Mouse (Mus musculus): Measurements from ENCODE around the gene Gnao1. TPM values are rescaled to one million over a fixed set of nuclear protein-coding genes. Genes with fewer than 3 reads are reported as not detected.

The Gnao1 gene
- polyA plus RNA-seq, 1 experiment from 2014 or later, result 0.74 TPM

DNA sequence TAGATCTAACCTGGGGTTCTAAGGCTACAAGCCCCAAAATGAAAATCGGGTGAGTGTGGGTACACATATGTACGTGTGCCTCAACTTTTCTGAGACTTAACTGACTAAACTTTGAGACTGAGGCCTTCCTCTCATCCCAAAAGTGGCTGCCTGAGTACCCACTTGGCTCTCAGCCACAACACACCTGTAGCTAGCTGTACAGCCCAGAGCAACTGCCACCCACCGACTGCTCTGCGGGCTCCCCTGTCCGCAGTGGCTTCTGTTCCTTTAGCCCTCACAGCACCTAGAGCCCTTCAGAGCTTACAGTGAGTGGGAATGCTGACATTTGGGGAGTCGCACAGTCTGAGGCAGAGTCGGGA is 110.8 kb downstream of the Gnao1 start:
- no peak overlapping the region for H3K4me2 ChIP-seq
- H3K9ac ChIP-seq, result no peak overlapping the region
- no peaks in the 10 kb centered on the region for H3K36me3 ChIP-seq (replicated peaks)
- H3K9me3 ChIP-seq (replicated peaks), result no peaks in the 10 kb centered on the region
- no peak for ATAC-seq (ENCODE audit: insufficient read depth)
- WGBS (ENCODE audit: insufficient replicate concordance), result 79% methylated on average over 7 of the region's 7 CpGs
- peaks cover 6% of the 10 kb centered on the region; the same call in 1 of the 2 replicates for H3K4me1 ChIP-seq (replicated peaks)
- H3K27ac ChIP-seq (replicated peaks), result no peak overlapping the region
- H3K4me3 ChIP-seq (replicated peaks), result no peak overlapping the region
- no peaks in the 10 kb centered on the region for H3K27me3 ChIP-seq

DNA sequence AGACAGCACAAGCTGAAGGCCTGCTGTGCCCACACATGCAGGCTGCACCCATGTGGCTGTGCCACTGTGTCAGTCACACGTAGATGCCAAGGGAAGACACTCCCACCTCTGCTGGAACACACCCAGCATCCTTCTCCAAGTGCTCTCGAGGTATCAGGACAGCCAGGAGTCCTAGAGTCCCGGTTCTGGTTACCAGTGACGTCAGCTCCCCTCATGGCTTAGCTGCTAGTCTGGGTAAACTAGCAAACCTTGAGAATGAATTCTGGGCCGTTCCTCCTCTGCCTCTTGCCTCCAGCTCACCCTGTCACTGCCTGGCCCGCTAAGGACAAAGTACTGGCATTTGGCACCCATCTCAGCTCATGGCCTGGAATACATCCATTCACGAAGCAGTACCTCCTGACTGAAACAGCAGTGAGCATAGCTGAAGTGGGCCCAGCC is 114.2 kb downstream of the Gnao1 start:
- no peaks in the 10 kb centered on the region for H3K9me3 ChIP-seq (replicated peaks)
- no peak overlapping the region for H3K9ac ChIP-seq
- no peak for ATAC-seq (ENCODE audit: insufficient read depth)
- H3K27ac ChIP-seq (replicated peaks), result no peak overlapping the region
- no peaks in the 10 kb centered on the region for H3K36me3 ChIP-seq (replicated peaks)
- no peaks in the 10 kb centered on the region for H3K27me3 ChIP-seq
- no peak overlapping the region for H3K4me2 ChIP-seq
- no peaks in the 10 kb centered on the region for H3K4me1 ChIP-seq (replicated peaks)
- 58% methylated on average over 7 of the region's 7 CpGs for WGBS (ENCODE audit: insufficient replicate concordance)
- no peak overlapping the region for H3K4me3 ChIP-seq (replicated peaks)

DNA sequence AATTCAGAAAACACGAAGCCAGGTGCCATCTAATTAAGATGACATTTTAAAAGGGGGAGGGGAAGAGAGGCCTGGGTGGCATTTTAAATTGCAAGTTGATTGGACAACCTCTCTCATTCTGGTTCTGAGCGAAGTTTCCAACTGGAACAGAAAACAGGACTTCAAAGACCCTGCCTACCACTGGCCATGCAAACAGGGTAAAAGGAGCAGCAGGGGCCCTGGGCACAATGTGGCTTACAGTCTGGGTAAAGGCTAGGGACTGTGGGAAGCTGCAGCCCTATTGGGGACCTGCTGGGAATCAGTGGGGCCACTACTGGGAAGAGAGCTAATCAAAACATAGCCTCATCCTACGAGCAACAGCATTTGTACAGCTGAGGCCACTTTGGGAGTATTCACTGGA is 115.7 kb downstream of the Gnao1 start:
- no peaks in the 10 kb centered on the region for H3K4me1 ChIP-seq (replicated peaks)
- 34% methylated on average over 3 of the region's 3 CpGs for whole genome bisulfite sequencing (ENCODE audit: insufficient replicate concordance)
- ATAC-seq (ENCODE audit: insufficient read depth), result no peak

DNA sequence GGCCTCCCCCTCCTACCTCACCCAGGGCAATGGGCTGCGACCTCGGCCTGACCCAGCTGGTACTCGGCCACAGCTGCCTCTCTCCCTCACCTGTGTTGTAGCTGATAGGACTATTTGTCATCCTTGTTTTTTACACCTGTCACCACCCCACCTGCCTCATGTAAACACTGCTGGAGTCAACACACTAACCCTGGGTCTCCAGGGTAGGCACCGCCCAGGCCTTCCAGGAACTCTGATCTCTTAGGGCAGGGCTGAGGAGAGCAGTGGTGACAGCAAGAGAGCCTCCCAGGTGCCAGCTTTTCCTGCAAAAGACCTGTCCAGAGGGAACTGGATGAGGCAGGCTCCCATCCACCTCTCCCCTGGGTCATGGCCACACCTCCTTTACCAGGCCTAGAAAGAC is 119.5 kb downstream of the Gnao1 start:
- no peak overlapping the region for H3K4me2 ChIP-seq
- no peak overlapping the region for H3K9ac ChIP-seq
- H3K27ac ChIP-seq (replicated peaks), result no peak overlapping the region
- no peaks in the 10 kb centered on the region for H3K36me3 ChIP-seq (replicated peaks)
- no peaks in the 10 kb centered on the region for H3K9me3 ChIP-seq (replicated peaks)
- no peak for ATAC-seq (ENCODE audit: insufficient read depth)
- H3K4me3 ChIP-seq (replicated peaks), result no peak overlapping the region
- no peaks in the 10 kb centered on the region for H3K4me1 ChIP-seq (replicated peaks)
- no peaks in the 10 kb centered on the region for H3K27me3 ChIP-seq
- 60% methylated on average over 4 of the region's 4 CpGs for WGBS (ENCODE audit: insufficient replicate concordance)

More for the DNA sequence above, 115.7 kb downstream of the Gnao1 start:
- H3K4me2 ChIP-seq, result no peak overlapping the region
- H3K27ac ChIP-seq (replicated peaks), result no peak overlapping the region
- no peaks in the 10 kb centered on the region for H3K9me3 ChIP-seq (replicated peaks)
- H3K4me3 ChIP-seq (replicated peaks), result no peak overlapping the region
- no peaks in the 10 kb centered on the region for H3K36me3 ChIP-seq (replicated peaks)
- H3K27me3 ChIP-seq, result no peaks in the 10 kb centered on the region
- no peak overlapping the region for H3K9ac ChIP-seq

DNA sequence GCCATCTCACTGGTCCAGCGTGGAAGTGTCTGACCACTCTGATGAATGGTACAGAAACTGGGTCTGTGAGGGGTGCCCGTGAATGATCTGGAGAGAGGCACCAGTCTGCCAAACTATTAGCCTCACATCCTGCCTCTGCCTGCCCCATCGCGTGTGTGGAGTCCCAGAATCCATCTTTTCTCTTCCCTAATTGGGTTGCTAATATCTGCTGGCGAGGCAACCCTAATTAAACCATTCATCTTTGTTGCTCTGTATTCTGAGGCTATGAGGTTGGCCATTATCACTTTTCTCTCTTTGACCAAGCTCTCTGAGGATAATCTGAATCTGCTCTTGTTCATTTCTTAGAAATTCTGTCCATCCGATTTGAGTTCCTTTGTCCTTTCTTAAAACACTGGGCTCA is 121.6 kb downstream of the Gnao1 start:
- ATAC-seq (ENCODE audit: insufficient read depth), result no peak
- H3K9ac ChIP-seq, result no peak overlapping the region
- WGBS (ENCODE audit: insufficient replicate concordance), result 64% methylated on average over 6 of the region's 6 CpGs
- no peak overlapping the region for H3K4me3 ChIP-seq (replicated peaks)
- no peaks in the 10 kb centered on the region for H3K4me1 ChIP-seq (replicated peaks)
- H3K27ac ChIP-seq (replicated peaks), result no peak overlapping the region
- no peaks in the 10 kb centered on the region for H3K27me3 ChIP-seq
- no peak overlapping the region for H3K4me2 ChIP-seq
- H3K9me3 ChIP-seq (replicated peaks), result no peaks in the 10 kb centered on the region
- no peaks in the 10 kb centered on the region for H3K36me3 ChIP-seq (replicated peaks)

DNA sequence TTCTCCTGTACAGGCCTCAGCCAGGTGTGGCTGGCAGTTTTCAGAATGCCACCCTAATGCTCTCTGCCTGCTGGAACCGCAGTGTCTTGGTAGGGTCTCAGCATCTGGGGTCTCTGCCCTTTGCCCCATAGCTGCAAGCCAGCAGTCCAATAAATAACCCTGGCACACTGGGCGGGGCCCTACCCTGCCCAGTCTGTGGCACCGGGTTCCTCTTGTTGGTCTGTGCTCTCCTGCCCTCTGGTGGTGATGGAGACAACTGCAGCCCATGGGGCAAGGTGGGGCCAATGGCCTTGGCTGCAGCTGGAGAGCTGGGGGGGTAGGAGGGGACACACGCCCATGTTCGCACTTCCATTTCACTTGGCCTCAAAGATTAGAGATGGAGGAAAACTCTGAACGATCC is 123.1 kb downstream of the Gnao1 start:
- H3K4me1 ChIP-seq (replicated peaks), result no peaks in the 10 kb centered on the region
- H3K4me3 ChIP-seq (replicated peaks), result no peak overlapping the region
- no peaks in the 10 kb centered on the region for H3K27me3 ChIP-seq
- no peaks in the 10 kb centered on the region for H3K36me3 ChIP-seq (replicated peaks)
- H3K9ac ChIP-seq, result no peak overlapping the region
- H3K9me3 ChIP-seq (replicated peaks), result no peaks in the 10 kb centered on the region
- 12% methylated on average over 6 of the region's 6 CpGs for WGBS (ENCODE audit: insufficient replicate concordance)
- H3K4me2 ChIP-seq, result no peak overlapping the region
- no peak for ATAC-seq (ENCODE audit: insufficient read depth)
- no peak overlapping the region for H3K27ac ChIP-seq (replicated peaks)

DNA sequence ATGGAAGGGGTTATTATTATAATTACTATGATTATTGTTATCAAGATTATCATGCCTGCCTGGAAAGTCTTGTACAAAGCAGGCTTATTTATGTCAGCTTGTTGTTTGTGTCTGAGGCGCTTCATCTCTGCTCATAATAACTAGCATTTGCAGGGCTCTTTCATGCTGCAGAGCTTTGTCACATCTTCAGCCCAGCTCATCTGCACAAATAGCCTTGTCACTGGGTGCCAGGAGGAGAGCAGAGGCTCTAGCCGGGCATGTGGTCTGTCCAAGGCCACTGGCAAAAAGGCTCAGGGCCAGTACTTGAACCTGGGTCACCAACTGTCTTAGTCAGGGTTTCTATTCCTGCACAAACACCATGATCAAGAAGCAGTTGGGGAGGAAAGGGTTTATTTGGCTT is 123.5 kb downstream of the Gnao1 start:
- Histone ChIP-seq H3K27me3 (no peaks in the 10 kb centered on the region), H3K4me2 (no peak overlapping the region), H3K36me3 (replicated peaks) (no peaks in the 10 kb centered on the region), H3K9ac (no peak overlapping the region), H3K4me1 (replicated peaks) (no peaks in the 10 kb centered on the region), H3K27ac (replicated peaks) (no peak overlapping the region), H3K4me3 (replicated peaks) (no peak overlapping the region), H3K9me3 (replicated peaks) (no peaks in the 10 kb centered on the region)
- no peak for ATAC-seq (ENCODE audit: insufficient read depth)
- 47% methylated on average over 2 of the region's 2 CpGs for WGBS (ENCODE audit: insufficient replicate concordance)

DNA sequence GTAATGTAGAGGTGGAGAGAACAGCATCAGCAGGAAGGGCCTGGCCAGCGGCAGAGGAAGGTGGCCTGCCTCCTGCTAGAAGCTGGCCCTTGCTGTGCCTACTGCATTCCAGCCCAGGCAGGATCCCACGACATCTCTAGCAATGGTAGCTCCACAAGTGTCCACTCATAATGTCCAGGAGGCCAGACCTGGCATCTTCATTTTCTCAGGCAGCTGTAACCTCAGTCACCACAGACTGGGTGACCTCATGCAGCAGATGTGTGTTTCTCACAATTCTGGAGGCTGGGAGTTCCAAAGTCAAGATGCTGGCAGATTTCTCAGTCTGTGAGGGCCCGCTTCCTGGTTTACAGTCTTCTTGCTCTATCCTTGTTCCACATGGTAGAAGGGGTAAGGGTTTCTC is 128.4 kb downstream of the Gnao1 start:
- no peak for ATAC-seq (ENCODE audit: insufficient read depth)
- Histone ChIP-seq H3K9me3 (replicated peaks) (no peaks in the 10 kb centered on the region), H3K36me3 (replicated peaks) (no peaks in the 10 kb centered on the region), H3K4me1 (replicated peaks) (no peaks in the 10 kb centered on the region; the same call in 1 of the 2 replicates), H3K4me3 (replicated peaks) (no peak overlapping the region), H3K4me2 (no peak overlapping the region), H3K27ac (replicated peaks) (no peak overlapping the region), H3K9ac (no peak overlapping the region), H3K27me3 (no peaks in the 10 kb centered on the region)
- WGBS (ENCODE audit: insufficient replicate concordance), result 63% methylated on average over 3 of the region's 3 CpGs

DNA sequence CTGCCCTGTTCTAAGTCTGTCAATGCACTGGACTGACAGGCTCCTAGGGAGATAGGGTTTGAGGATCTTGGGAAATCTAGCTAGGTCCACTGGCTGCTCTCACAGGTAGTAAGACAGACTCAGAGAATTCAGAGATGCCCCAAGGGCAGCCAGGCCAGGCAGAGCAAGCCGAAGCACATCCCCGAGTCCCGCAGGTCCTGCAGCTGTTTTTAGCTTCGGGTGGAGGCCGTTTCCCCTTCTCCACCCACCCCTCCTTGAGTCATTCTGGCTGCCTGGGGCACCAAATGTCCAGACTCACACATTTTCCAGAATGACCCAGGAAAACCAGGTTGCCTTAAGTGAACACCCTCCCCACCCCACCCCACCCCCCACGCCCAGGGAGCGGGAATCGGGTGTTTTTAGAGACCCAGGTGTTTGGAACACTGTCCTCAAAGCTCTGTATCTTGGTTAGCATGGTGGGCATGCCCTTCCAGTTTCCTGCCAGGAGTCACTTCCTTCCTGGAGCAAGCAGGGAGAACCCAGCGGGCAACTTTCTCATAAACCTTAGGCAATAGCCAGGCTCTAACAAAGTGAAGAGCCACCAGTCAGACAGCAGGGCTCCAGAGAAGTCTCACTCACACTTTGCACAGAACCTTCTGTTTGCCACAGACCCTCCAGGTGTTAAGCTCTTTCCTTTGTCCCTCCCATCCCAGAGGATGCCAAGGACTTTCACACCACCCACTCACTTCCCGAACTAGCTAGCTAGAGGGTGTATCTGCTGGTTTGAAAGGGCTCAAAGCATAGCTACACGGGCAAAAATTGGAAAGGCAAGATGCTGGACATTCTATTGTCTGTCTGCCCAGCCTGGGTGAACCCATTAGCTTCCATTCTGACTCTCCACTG is 131.0 kb downstream of the Gnao1 start:
- ATAC-seq (ENCODE audit: insufficient read depth), result no peak
- 40% methylated on average over 11 of the region's 11 CpGs for WGBS (ENCODE audit: insufficient replicate concordance)
- H3K4me2 ChIP-seq, result no peak overlapping the region
- H3K9me3 ChIP-seq (replicated peaks), result no peaks in the 10 kb centered on the region
- no peak overlapping the region for H3K27ac ChIP-seq (replicated peaks)
- no peaks in the 10 kb centered on the region for H3K36me3 ChIP-seq (replicated peaks)
- no peak overlapping the region for H3K4me3 ChIP-seq (replicated peaks)
- H3K4me1 ChIP-seq (replicated peaks), result no peaks in the 10 kb centered on the region; the same call in 1 of the 2 replicates
- H3K27me3 ChIP-seq, result no peaks in the 10 kb centered on the region
- no peak overlapping the region for H3K9ac ChIP-seq

DNA sequence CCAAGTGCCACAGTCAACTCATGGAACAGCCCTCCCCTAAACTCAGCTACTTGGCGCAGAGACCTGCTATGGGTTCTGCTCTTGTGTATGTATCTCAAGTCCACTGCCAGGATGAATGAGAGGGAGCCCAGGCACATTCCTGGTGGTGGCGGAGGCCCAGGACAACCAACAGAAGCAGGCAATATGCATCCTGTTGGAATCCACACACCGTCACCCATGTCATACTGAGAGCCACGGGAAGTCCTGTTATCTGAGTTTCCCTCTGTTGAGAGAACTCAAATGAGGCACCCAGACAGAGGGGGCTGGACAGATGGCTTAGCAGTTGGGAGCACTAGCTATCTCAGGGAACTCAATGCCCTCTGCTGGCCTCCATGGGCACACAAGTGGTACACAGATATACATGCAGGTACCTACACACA is 131.9 kb downstream of the Gnao1 start:
- Histone ChIP-seq H3K4me1 (replicated peaks) (no peaks in the 10 kb centered on the region; the same call in 1 of the 2 replicates), H3K36me3 (replicated peaks) (no peaks in the 10 kb centered on the region), H3K9me3 (replicated peaks) (no peaks in the 10 kb centered on the region), H3K27me3 (no peaks in the 10 kb centered on the region), H3K9ac (no peak overlapping the region), H3K4me2 (no peak overlapping the region), H3K4me3 (replicated peaks) (no peak overlapping the region), H3K27ac (replicated peaks) (no peak overlapping the region)
- no peak for ATAC-seq (ENCODE audit: insufficient read depth)
- 38% methylated on average over 4 of the region's 4 CpGs for WGBS (ENCODE audit: insufficient replicate concordance)

DNA sequence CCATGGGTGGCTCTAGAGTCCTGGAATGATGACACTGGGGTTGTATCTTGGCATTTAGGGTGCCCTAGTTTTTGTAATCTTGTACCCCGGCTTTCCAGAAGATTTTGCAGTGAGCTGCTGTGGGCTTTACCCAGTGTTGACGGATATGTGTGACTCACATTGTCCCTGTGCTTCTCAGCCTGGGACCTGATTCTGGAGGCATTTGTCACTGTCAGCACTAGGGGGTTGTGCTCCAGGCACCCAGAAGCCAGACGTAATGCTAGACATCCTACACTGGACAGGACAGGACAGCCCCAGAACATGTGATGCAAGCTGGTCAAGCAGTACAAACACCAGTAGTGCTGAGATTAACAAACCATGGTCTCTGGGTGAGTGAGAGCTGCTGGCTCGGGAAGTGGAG is 136.0 kb downstream of the Gnao1 start:
- H3K4me3 ChIP-seq (replicated peaks), result no peak overlapping the region
- no peak for ATAC-seq (ENCODE audit: insufficient read depth)
- H3K36me3 ChIP-seq (replicated peaks), result no peaks in the 10 kb centered on the region
- no peak overlapping the region for H3K4me2 ChIP-seq
- no peak overlapping the region for H3K27ac ChIP-seq (replicated peaks)
- no peaks in the 10 kb centered on the region for H3K27me3 ChIP-seq
- H3K4me1 ChIP-seq (replicated peaks), result no peaks in the 10 kb centered on the region; the same call in 1 of the 2 replicates
- no peak overlapping the region for H3K9ac ChIP-seq
- no peaks in the 10 kb centered on the region for H3K9me3 ChIP-seq (replicated peaks)
- 68% methylated on average over 4 of the region's 4 CpGs for WGBS (ENCODE audit: insufficient replicate concordance)

DNA sequence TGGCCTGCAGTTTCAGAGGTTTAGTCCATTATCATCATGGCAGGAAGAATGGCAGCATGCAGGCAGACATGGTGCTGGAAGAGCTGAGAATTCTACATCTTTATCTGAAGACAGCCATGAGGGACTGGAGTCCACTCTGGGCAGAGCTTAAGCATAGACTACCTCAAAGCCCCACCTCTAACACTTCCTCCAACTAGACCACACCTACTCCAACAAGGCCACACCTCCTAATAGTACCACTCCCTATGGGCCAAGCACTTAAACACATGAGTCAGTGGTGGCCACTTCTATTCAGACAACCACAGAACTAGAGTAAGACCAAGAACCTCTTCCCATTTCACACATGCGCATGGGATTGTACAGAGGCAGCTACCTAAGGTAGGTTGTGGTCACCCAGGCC is 136.6 kb downstream of the Gnao1 start:
- no peaks in the 10 kb centered on the region for H3K36me3 ChIP-seq (replicated peaks)
- H3K4me1 ChIP-seq (replicated peaks), result no peaks in the 10 kb centered on the region; the same call in 1 of the 2 replicates
- no peaks in the 10 kb centered on the region for H3K27me3 ChIP-seq
- H3K4me2 ChIP-seq, result no peak overlapping the region
- H3K9ac ChIP-seq, result no peak overlapping the region
- H3K27ac ChIP-seq (replicated peaks), result no peak overlapping the region
- no peak overlapping the region for H3K4me3 ChIP-seq (replicated peaks)
- 74% methylated on average over 1 of the region's 1 CpGs for WGBS (ENCODE audit: insufficient replicate concordance)
- no peaks in the 10 kb centered on the region for H3K9me3 ChIP-seq (replicated peaks)
- no peak for ATAC-seq (ENCODE audit: insufficient read depth)

All from liver, embryonic 15.5 days (tissue).